Mouse (Mus musculus): ENCODE results near the gene Nrip1. TPM values are rescaled to one million over a fixed set of nuclear protein-coding genes. Genes with fewer than 3 reads are reported as not detected.

Gene Nrip1
- polyA plus RNA-seq (2012; fragmentation: generic; extraction: Trizol) = 2.4 TPM
- long read RNA-seq, experiment 1, partial matches to known transcripts = 0 of 3 reads
- long read RNA-seq, experiment 1, other reads (novel, unspliced or antisense) = 2 of 3 reads
- long read RNA-seq, experiment 2, full-length matches to known transcripts = 1 of 5 reads
- long read RNA-seq, experiment 2, partial matches to known transcripts = 0 of 5 reads
- long read RNA-seq, experiment 2, other reads (novel, unspliced or antisense) = 4 of 5 reads

- Histone ChIP-seq H3K27me3 (ENCODE audit: control insufficient read depth, insufficient read depth, insufficient read length) (no peaks in the 10 kb centered on the region), H3K4me3 (ENCODE audit: insufficient read depth, poor library complexity, severe bottlenecking) (peak within 1 kb of the TSS; percentile 59), H3ac (ENCODE audit: control insufficient read depth, insufficient read length, low read depth) (peak within 1 kb of the TSS; percentile 96), H3K79me3 (ENCODE audit: low read depth) (peaks cover 33% of the 10 kb centered on the region), H3K36me3 (ENCODE audit: control insufficient read depth, insufficient read depth) (no peaks in the 10 kb centered on the region), H3K79me2 (ENCODE audit: control insufficient read depth, insufficient read depth) (peaks cover 40% of the 10 kb centered on the region)
- TF ChIP-seq MYOD1 (IDR thresholded peaks at IDR 0.05; ENCODE audit: control insufficient read depth, insufficient read length, low read depth) (no peak), MYOG (IDR thresholded peaks at IDR 0.05; ENCODE audit: control insufficient read depth, extremely low read depth, insufficient read length) (no peak), MAX (IDR thresholded peaks at IDR 0.05) (no peak)
Observed at GRCm38 (mm10) chr16:76373671-76374091, at the start of gene Nrip1. Gene Nrip1 (minus strand): TSS chr16:76373827.

- Histone ChIP-seq H3K79me2 (ENCODE audit: control insufficient read depth, insufficient read depth) (no peaks in the 10 kb centered on the region), H3K36me3 (ENCODE audit: control insufficient read depth, insufficient read depth) (no peaks in the 10 kb centered on the region), H3K27me3 (ENCODE audit: control insufficient read depth, insufficient read depth, insufficient read length) (no peaks in the 10 kb centered on the region), H3K79me3 (ENCODE audit: low read depth) (no peaks in the 10 kb centered on the region), H3K4me3 (ENCODE audit: insufficient read depth, poor library complexity, severe bottlenecking) (no peak overlapping the region), H3ac (ENCODE audit: control insufficient read depth, insufficient read length, low read depth) (no peak overlapping the region)
- TF ChIP-seq FOSL1 (IDR thresholded peaks at IDR 0.05; ENCODE audit: insufficient read depth, low read length, poor library complexity, severe bottlenecking) = no peak
Observed at GRCm38 (mm10) chr16:76422531-76422930, 48.9 kb upstream of the Nrip1 start.

GRCm38 (mm10) chr16:76419849-76420248 is 46.2 kb upstream of the Nrip1 start:
- H3K79me3 ChIP-seq (ENCODE audit: low read depth) = no peaks in the 10 kb centered on the region
- TF ChIP-seq MYOG (IDR thresholded peaks at IDR 0.05; ENCODE audit: control insufficient read depth, extremely low read depth, insufficient read length) (no peak), CTCF (IDR thresholded peaks at IDR 0.05; ENCODE audit: control insufficient read depth, insufficient read depth, insufficient read length) (no peak), CEBPB (IDR thresholded peaks at IDR 0.05; ENCODE audit: low read depth) (no peak), MAX (IDR thresholded peaks at IDR 0.05) (no peak), MYOD1 (IDR thresholded peaks at IDR 0.05; ENCODE audit: control insufficient read depth, insufficient read length, low read depth) (no peak), FOSL1 (IDR thresholded peaks at IDR 0.05; ENCODE audit: insufficient read depth, low read length, poor library complexity, severe bottlenecking) (no peak), USF1 (IDR thresholded peaks at IDR 0.05; ENCODE audit: low read depth) (no peak)

GRCm38 (mm10) chr16:76416477-76416876 is 42.9 kb upstream of the Nrip1 start:
- no peaks in the 10 kb centered on the region for H3K79me2 ChIP-seq (ENCODE audit: control insufficient read depth, insufficient read depth)
- no peaks in the 10 kb centered on the region for H3K79me3 ChIP-seq (ENCODE audit: low read depth)
- H3K27me3 ChIP-seq (ENCODE audit: control insufficient read depth, insufficient read depth, insufficient read length) = no peaks in the 10 kb centered on the region
- H3K36me3 ChIP-seq (ENCODE audit: control insufficient read depth, insufficient read depth) = no peaks in the 10 kb centered on the region
- no peak overlapping the region for H3ac ChIP-seq (ENCODE audit: control insufficient read depth, insufficient read length, low read depth)
- no peak for TF ChIP-seq CTCF (IDR thresholded peaks at IDR 0.05; ENCODE audit: control insufficient read depth, insufficient read depth, insufficient read length)
- H3K4me3 ChIP-seq (ENCODE audit: insufficient read depth, poor library complexity, severe bottlenecking) = no peak overlapping the region

More at GRCm38 (mm10) chr16:76419849-76420248, 46.2 kb upstream of the Nrip1 start:
- no peaks in the 10 kb centered on the region for H3K36me3 ChIP-seq (ENCODE audit: control insufficient read depth, insufficient read depth)
- no peak overlapping the region for H3ac ChIP-seq (ENCODE audit: control insufficient read depth, insufficient read length, low read depth)
- no peak overlapping the region for H3K4me3 ChIP-seq (ENCODE audit: insufficient read depth, poor library complexity, severe bottlenecking)
- no peaks in the 10 kb centered on the region for H3K27me3 ChIP-seq (ENCODE audit: control insufficient read depth, insufficient read depth, insufficient read length)
- no peaks in the 10 kb centered on the region for H3K79me2 ChIP-seq (ENCODE audit: control insufficient read depth, insufficient read depth)

- Histone ChIP-seq H3K27me3 (ENCODE audit: control insufficient read depth, insufficient read depth, insufficient read length) (no peaks in the 10 kb centered on the region), H3K36me3 (ENCODE audit: control insufficient read depth, insufficient read depth) (no peaks in the 10 kb centered on the region), H3K79me3 (ENCODE audit: low read depth) (no peaks in the 10 kb centered on the region), H3ac (ENCODE audit: control insufficient read depth, insufficient read length, low read depth) (no peak overlapping the region), H3K4me3 (ENCODE audit: insufficient read depth, poor library complexity, severe bottlenecking) (no peak overlapping the region), H3K79me2 (ENCODE audit: control insufficient read depth, insufficient read depth) (no peaks in the 10 kb centered on the region)
- no peak for TF ChIP-seq FOSL1 (IDR thresholded peaks at IDR 0.05; ENCODE audit: insufficient read depth, low read length, poor library complexity, severe bottlenecking)
- no peak for TF ChIP-seq CTCF (IDR thresholded peaks at IDR 0.05; ENCODE audit: control insufficient read depth, insufficient read depth, insufficient read length)
- TF ChIP-seq MYOD1 (IDR thresholded peaks at IDR 0.05; ENCODE audit: control insufficient read depth, insufficient read length, low read depth) = no peak
- no peak for TF ChIP-seq MAX (IDR thresholded peaks at IDR 0.05)
- TF ChIP-seq MYOG (IDR thresholded peaks at IDR 0.05; ENCODE audit: control insufficient read depth, extremely low read depth, insufficient read length) = no peak
- no peak for TF ChIP-seq USF1 (IDR thresholded peaks at IDR 0.05; ENCODE audit: low read depth)
- TF ChIP-seq CEBPB (IDR thresholded peaks at IDR 0.05; ENCODE audit: low read depth) = no peak
Observed at GRCm38 (mm10) chr16:76416060-76416438, 42.4 kb upstream of the Nrip1 start.

- Histone ChIP-seq H3K27me3 (ENCODE audit: control insufficient read depth, insufficient read depth, insufficient read length) (no peaks in the 10 kb centered on the region), H3K36me3 (ENCODE audit: control insufficient read depth, insufficient read depth) (no peaks in the 10 kb centered on the region), H3K4me3 (ENCODE audit: insufficient read depth, poor library complexity, severe bottlenecking) (no peak overlapping the region), H3K79me3 (ENCODE audit: low read depth) (no peaks in the 10 kb centered on the region), H3ac (ENCODE audit: control insufficient read depth, insufficient read length, low read depth) (no peak overlapping the region), H3K79me2 (ENCODE audit: control insufficient read depth, insufficient read depth) (no peaks in the 10 kb centered on the region)
- TF ChIP-seq MYOG (IDR thresholded peaks at IDR 0.05; ENCODE audit: control insufficient read depth, extremely low read depth, insufficient read length) (no peak), MYOD1 (IDR thresholded peaks at IDR 0.05; ENCODE audit: control insufficient read depth, insufficient read length, low read depth) (no peak), CEBPB (IDR thresholded peaks at IDR 0.05; ENCODE audit: low read depth) (no peak), CTCF (IDR thresholded peaks at IDR 0.05; ENCODE audit: control insufficient read depth, insufficient read depth, insufficient read length) (no peak), MAX (IDR thresholded peaks at IDR 0.05) (no peak)
Observed at GRCm38 (mm10) chr16:76415407-76416059, 41.9 kb upstream of the Nrip1 start.
